Mouse (Mus musculus) lung, adult 2 months (tissue): Measurements from ENCODE around the gene Notum.

Experiments used
- CTCF ChIP-seq: fragments of 200-500 bp; IDR thresholded peaks from 2 replicates; pipeline ENCODE4 v1.5.1; 2011; ENCODE audit warnings: mild to moderate bottlenecking, low read length, control low read depth; ENCODE audit not compliant: insufficient read depth
- POLR2A ChIP-seq: fragments of 200-500 bp; IDR thresholded peaks from 2 replicates; pipeline ENCODE4 v1.6.1; 2011; ENCODE audit warnings: low read depth, mild to moderate bottlenecking, control low read depth, low read length, borderline replicate concordance; ENCODE audit errors: extremely low read depth

- no peak for TF ChIP-seq CTCF
- TF ChIP-seq POLR2A = no peak
These were observed 42.1 kb downstream of the Notum start for GRCm38 (mm10) chr11:120618619-120619535.
